Mouse (Mus musculus): ENCODE data around the gene Sema6c.
A peak's percentile ranks its signal among the peaks of the same experiment; 100 is the strongest.
"Not testable (repeated sequence)": the region's sequence is repeated elsewhere in the genome, so short reads cannot be mapped to it uniquely, and the experiment has no call there.

The Sema6c gene

GRCm38 (mm10) chr3:95159987-95160963 is at the start of gene Sema6c:
Sema6c (plus strand) TSS chr3:95160457.
- peak; percentile 74 to 82 for DNase-seq (ENCODE audit: low spot score in 2 of 2)

- peak; percentile 80 to 82 for DNase-seq (ENCODE audit: low spot score in 2 of 2)
Measured at GRCm38 (mm10) chr3:95110911-95111726, 49.1 kb upstream of the Sema6c start, which contains the start of gene Vps72. Vps72 (plus strand) TSS chr3:95111022.

GRCm38 (mm10) chr3:95112760-95113159 is 47.5 kb upstream of the Sema6c start:
- DNase-seq (ENCODE audit: low spot score in 2 of 2): no peak

GRCm38 (mm10) chr3:95117751-95118150 is 42.5 kb upstream of the Sema6c start:
- DNase-seq (ENCODE audit: low spot score in 2 of 2): no peak

- DNase-seq (ENCODE audit: low spot score in 2 of 2): no peak
Measured at GRCm38 (mm10) chr3:95121580-95121979, 38.7 kb upstream of the Sema6c start.

DNA sequence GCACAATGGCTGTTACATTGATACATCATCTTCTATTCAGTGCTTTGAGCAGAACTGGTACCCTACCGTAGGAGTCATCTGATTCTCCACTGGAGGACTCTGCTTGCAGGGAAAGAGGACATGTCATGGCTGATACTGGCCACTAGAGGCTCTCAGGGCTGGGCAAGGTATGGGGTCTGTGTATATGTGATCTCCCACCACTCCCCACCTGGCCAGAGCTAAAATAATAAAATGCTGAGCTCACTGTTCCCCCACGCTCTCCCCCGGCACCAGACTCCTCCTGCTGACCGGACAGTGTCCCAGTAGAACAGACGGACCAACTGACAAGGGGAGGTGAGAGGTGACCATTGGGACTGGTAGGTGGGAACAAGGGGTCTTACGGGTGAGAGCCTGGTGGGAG is 36.0 kb upstream of the Sema6c start, which contains the start of gene Tmod4:
Gene Tmod4 (plus strand): TSS at position 231 of the 400 bp plus-strand sequence.
- peak in 1 of 2 experiments; percentile 29 for DNase-seq (ENCODE audit: low spot score in 2 of 2)

DNA sequence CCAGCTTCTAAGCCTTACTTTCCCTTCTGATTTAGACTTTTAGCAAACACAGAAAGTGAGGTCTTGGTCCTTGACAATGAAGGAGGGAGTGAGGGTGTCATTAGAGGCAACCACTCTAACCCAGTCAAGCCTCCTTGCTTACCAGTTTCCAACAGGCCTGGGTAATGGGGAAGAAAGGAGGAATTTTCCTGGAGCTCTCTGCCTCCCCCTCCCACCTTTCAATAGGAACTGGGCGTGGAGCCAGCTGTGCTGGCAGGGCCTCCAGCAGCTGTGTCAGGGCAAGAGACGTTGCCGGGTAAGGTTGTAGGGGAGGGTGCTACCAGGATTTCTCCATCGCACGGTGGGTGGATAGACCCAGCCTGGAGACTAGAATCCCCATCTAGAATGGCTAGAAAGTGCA is 35.3 kb upstream of the Sema6c start:
- DNase-seq (ENCODE audit: low spot score in 2 of 2): no peak

- no peak for DNase-seq (ENCODE audit: low spot score in 2 of 2)
Measured at GRCm38 (mm10) chr3:95129226-95129651, 31.0 kb upstream of the Sema6c start.

GRCm38 (mm10) chr3:95130081-95130480 is 30.2 kb upstream of the Sema6c start:
- no peak for DNase-seq (ENCODE audit: low spot score in 2 of 2)

- not testable (repeated sequence) for DNase-seq (ENCODE audit: low spot score in 2 of 2)
Measured at GRCm38 (mm10) chr3:95132389-95132788, 27.9 kb upstream of the Sema6c start.

DNA sequence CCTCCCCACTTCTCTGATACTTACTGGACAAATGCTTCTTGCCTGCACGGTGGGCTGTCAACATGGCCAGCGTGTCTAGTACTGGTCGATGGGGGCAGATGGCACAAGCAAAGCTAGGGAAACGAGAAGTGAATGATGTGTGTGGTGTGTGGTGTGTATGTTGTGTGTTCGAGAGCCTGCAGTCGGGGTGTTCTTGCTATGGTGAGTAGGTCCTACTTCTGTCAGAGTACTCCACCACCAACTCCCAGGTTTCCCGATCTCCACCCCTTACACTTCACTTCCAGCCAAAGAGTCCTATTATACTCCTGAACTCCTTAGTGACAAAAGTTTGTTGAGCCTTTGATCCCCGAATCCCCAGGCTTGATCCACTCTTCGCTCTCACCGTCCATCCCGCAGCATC is 27.1 kb upstream of the Sema6c start:
- DNase-seq (ENCODE audit: low spot score in 2 of 2): no peak

GRCm38 (mm10) chr3:95133680-95134101 is 26.6 kb upstream of the Sema6c start, which contains the start of the genes Scnm1 and Lysmd1:
Scnm1 (minus strand) TSS chr3:95134011.
Lysmd1 (plus strand) TSS chr3:95134088.
- DNase-seq (ENCODE audit: low spot score in 2 of 2): peak; percentile 87 to 88

- DNase-seq (ENCODE audit: low spot score in 2 of 2): not testable (repeated sequence)
Measured at GRCm38 (mm10) chr3:95134133-95134532, 26.1 kb upstream of the Sema6c start.

DNA sequence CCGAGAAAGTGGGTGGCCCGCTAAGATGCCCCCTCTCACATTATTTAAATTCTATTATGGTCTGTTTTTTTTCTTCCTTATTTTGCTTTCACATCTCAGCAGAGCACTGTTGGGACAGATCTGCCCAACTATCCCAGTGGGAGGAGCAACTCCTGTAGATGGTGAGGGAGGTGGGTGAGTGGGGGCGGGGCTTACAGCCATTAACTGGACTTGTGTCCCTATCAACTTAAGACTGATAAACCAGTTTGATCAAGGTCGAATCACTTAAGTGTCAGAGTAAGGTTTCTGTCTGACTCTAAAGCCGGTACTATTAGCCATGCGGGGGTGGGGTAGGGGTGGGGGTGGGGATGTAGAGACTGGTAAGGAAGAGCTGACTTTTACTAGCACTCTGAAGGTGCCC is 25.2 kb upstream of the Sema6c start:
- peak; percentile 20 to 26 for DNase-seq (ENCODE audit: low spot score in 2 of 2)

- peak in 1 of 2 experiments; percentile 13 for DNase-seq (ENCODE audit: low spot score in 2 of 2)
Measured at GRCm38 (mm10) chr3:95135433-95136052, 24.7 kb upstream of the Sema6c start.

DNA sequence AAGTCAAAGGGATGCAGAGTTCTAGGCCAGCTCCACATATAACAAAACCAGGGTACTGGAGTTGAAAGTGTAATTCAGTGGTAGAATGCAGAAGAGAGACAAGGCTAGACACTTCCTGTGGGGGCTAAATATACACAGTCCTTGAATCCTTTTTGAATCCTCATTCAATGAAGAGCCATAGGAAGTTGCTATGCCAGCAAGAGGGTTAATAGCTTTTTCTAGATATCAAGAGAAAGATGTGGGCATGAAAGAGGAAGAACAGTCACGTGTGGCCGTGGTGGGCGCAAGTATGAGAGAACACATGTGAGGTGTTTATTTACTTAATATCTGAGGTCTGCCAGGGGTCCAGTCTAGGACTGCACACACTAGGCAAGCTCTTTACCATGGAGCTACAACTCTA is 23.9 kb upstream of the Sema6c start:
- no peak for DNase-seq (ENCODE audit: low spot score in 2 of 2)

DNA sequence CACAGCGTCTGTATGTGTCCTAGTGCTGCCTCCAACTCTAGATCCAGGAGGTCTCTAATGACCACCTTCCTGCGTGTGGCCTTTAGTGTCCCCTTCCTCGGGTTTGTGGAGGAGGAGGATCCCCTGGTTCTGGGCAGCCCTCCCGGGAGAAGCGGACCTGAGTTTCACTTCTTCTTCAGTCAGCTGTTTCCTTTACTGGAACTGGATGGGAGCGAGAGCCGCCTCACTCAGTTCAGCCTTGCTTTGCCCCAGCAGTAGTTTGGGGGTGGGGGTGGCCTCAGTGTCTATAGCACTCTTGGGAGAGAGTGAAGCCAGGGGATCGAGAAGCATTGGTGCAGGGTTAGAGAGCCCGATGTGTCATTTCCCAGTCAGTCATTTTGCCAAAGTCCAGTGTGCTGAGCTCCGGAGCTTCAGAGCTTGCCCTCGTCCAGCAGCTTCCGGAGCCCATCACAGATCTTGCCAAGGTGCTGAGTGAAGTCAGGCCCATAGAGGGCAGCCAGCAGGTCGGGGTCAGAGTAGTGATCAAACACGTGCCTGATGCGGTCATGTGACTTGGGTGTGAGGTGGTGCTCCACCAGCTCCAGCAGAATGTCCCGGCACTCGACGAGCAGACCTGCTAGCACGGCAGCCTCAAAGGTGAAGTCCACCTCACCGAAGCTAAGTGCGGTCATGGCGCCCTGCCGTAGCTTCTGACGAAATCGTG is 20.5 kb upstream of the Sema6c start:
- no peak for DNase-seq (ENCODE audit: low spot score in 2 of 2)

DNA sequence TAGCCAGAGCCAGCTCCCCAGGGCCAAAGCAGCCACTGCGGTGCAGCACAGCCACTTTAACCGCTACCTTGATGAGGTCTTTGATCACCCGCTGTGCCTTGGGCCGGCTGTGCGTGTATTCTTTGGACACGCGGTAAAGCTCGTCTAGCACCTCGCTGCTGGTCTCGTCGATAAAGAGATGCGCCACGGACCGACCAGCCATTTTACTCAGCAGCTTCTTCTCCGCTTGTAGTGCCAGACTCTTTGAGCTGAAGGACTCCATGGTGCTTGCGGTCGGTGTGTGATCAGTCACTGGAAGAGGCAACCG is 20.0 kb upstream of the Sema6c start:
- no peak for DNase-seq (ENCODE audit: low spot score in 2 of 2)

GRCm38 (mm10) chr3:95140795-95141194 is 19.5 kb upstream of the Sema6c start:
- no peak for DNase-seq (ENCODE audit: low spot score in 2 of 2)

- peak; percentile 78 to 82 for DNase-seq (ENCODE audit: low spot score in 2 of 2)
Measured at GRCm38 (mm10) chr3:95141474-95141873, 18.8 kb upstream of the Sema6c start.
